Mouse (Mus musculus): ENCODE measurements around the gene Mcrs1.

- TF ChIP-seq CTCF (IDR thresholded peaks at IDR 0.05) (no peak), EP300 (IDR thresholded peaks at IDR 0.05) (no peak; the same call in 1 of the 2 replicates)
Observed at GRCm38 (mm10) chr15:99259167-99259729, 7.5 kb upstream of the Mcrs1 start.
